Mouse (Mus musculus): ENCODE measurements around the gene Commd6.

DNA sequence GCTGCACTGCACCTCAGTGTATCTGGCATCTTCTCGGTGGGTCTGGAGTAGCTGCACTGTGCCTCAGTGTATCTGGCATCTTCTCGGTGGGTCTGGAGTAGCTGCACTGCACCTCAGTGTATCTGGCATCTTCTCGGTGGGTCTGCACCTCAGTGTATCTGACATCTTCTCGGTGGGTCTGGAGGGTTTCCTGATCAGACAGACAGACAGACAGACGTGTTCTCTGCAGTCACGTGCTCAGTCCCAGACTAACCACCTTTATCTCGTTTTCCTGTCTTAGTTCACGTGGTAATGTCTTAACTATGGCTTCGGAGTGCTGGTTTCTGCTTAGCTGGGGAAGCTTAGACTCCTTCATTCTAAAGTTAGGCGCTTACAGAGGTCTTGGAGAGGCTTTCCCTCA lies 15.8 kb upstream of the Commd6 start:
- TF ChIP-seq GATA1 (IDR thresholded peaks at IDR 0.05; ENCODE audit: low read length), result no peak
- no peak for TF ChIP-seq TAL1 (IDR thresholded peaks at IDR 0.05; ENCODE audit: low read length)
